Mouse (Mus musculus) cerebellum, adult 8-10 months (tissue): ENCODE data around the gene Acap3.

Experiments
- DNase-seq: peaks from one replicate; pipeline ENCODE4 v3.0.0; 2022

Acap3 gene

GRCm38 (mm10) chr4:155891551-155892001 is at the start of gene Acap3, which contains the start of gene Pusl1:
Gene Acap3, plus strand, starts transcription at chr4:155891822.
Gene Pusl1, minus strand, starts transcription at chr4:155891781.
- DNase-seq, result peak; percentile 97

DNA sequence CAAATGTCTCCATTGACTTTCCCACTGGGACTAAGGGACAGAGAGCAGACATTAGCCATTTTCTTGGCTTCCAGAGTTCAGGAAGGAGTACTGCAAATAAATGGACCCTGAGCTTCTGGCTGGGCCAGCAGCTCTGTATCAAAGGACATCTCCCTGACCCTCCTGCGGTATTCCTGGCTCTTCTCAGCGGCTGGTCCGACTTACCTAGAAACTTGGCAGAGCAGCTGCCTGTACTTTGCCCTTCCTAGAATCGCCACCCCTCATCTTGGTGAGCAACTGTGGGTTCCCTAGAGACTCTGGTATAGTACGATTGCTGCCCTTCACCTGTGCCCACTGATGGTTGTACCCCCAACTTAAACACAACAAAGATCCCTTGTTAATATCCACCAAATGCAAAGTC is 48.4 kb upstream of the Acap3 start:
- DNase-seq, result no peak

DNA sequence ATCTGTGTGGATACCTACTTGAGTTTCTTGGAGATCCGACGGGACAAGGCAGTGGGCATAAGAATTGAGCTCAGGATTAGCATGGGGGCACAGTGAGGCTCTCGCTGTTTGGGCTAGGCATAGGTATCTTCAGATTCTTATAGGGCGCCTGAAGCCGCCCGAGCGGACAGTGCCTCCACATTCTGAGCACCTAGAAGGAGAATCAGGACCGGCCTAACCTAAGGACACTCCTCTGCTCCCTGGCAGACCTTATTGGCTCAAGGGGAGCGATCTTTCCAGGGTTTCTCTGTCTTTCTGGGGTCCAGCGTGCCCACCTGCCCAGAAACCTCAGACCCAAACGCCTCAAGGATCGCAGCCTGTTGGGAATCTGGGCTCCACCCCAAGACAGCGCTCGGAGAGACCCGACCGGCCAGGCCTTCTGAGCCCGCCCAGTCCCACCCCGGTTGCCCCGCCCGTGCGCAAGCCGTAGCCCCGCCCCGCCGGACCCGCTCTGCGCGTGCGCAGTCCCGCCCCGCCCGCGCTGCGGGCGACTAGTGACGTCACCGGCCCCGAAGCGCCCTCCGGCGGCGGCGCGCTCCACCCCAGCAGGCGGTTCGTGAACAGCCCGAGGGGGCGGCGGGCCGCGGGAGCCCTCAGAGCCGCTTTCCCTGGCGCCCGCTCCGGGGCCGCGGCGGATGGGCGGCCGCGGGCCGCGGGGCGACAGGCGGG is 44.6 kb upstream of the Acap3 start, which contains the start of gene Dvl1:
Dvl1 (plus strand) TSS at position 532 of the 708 bp plus-strand sequence.
- peak; percentile 96 for DNase-seq

GRCm38 (mm10) chr4:155847591-155848352 is 43.9 kb upstream of the Acap3 start:
- DNase-seq, result no peak

- DNase-seq, result no peak
Observed at GRCm38 (mm10) chr4:155848434-155849095, 43.1 kb upstream of the Acap3 start.

GRCm38 (mm10) chr4:155849391-155849790 is 42.2 kb upstream of the Acap3 start:
- DNase-seq, result no peak

DNA sequence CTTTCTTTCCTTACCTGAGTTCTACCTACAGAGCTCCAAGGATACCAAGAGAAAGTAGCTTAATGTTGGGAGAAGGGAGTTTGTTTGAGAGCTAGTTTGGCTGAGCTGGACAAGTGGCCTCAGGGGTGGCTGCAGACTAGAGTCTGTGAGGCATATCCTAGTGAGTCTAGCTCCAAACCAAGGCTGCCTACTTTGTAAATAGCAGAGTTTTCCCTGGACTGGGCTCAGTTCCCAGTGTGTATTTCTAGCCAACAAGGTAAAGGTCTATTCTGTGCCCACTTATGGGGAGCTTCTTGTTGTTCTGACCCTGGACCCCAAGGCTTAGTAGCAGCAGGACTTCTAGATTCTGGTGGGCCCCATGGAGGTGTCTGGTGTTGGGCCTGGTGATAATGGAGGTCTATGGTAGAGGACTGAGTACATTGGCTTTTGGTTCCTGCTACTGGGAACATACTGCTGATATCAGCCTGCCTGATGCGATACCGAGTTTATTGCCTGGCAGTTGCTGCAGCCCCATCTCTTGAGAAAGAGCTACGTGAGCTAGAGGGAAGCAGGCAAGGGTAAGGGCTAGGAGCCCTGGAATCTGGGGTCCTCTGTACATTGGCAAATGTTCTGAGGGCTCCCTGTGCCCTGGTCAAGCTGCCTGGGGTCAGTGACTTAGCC is 41.7 kb upstream of the Acap3 start:
- no peak for DNase-seq

DNA sequence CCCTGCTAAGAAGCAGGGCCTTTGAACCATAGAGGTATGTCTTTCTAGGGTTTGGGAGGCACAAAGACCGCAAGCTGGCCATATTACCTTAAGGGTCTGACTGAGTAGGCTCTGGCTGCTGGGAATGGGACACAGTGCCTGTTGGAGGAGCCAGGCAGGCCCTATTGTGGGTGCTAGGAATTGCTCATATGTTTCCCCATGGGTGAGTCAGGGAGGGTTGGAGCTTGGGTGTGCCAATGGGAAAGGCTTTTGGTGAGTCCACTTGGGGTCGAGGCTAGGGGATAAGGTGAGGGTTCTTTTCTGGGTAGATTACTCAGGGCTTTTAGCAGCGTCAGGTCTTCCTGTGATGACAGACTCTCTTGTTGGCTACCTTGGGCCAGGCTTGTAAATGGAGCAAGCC is 40.3 kb upstream of the Acap3 start:
- DNase-seq, result no peak

DNA sequence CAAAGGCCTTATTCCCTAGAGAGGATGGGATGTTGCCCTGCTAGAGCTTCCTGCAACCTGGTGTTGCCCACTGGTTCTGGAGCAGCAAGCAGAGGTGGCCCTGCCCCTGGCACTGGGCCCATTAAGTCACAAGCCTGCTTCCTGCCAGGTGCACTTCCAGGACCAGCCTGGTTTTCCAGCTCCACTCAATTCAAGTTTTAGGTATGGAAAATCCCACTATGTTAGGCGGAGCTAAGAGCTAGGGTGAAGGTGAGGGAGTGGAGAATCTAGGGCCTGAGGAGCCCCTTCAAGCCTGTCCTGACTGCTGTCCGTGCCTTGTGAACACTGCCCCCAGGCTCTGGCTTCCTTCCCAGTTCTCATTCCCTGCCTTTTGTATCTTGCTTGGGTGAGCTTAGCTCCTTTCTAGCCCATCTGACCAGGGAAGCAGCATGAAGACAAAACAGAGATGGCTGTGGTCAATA is 39.6 kb upstream of the Acap3 start:
- peak; percentile 52 for DNase-seq

GRCm38 (mm10) chr4:155853421-155853820 is 38.2 kb upstream of the Acap3 start:
- no peak for DNase-seq

- DNase-seq, result no peak
Observed at GRCm38 (mm10) chr4:155854991-155855390, 36.6 kb upstream of the Acap3 start.

- no peak for DNase-seq
Observed at GRCm38 (mm10) chr4:155856071-155856470, 35.6 kb upstream of the Acap3 start.

DNA sequence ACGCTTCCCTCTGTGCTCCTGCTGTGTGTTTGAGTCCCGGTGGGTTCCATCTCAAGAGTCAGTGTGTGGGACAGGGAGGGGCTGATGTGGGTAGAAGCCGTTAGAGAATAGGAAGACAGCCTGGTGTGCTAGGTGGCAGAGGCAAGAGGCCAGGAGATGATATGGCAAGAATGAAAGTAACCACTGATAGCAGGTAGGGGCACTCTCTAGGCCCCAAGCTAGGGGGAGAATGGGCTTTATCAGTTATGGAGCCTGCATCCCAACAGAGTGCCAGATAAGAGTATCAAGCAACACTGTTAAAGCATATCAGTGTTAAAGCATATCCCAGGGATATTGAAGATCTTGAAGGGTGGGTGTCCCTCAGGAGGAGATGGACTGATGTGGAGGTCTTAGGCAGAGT is 34.7 kb upstream of the Acap3 start:
- DNase-seq, result no peak

DNA sequence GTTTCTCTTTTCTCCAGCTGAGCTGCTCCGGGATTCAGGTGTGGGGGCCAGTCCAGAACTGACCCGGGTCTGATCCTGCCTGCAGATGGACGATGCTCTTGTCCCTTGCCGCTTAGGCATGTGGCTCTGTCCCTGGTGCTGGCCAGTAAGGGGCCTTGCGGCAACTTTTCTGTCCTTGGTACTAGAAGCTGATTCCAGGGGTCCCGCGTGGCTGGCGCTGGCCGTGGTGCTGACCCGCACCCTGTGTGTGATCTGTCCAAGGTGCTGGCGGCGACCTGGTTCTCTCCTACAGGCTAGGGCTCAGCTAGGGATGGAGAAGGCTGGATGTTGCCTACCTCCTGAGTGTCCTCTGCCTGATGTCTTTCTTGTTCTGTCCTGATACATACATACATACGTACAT is 32.3 kb upstream of the Acap3 start:
- no peak for DNase-seq

DNA sequence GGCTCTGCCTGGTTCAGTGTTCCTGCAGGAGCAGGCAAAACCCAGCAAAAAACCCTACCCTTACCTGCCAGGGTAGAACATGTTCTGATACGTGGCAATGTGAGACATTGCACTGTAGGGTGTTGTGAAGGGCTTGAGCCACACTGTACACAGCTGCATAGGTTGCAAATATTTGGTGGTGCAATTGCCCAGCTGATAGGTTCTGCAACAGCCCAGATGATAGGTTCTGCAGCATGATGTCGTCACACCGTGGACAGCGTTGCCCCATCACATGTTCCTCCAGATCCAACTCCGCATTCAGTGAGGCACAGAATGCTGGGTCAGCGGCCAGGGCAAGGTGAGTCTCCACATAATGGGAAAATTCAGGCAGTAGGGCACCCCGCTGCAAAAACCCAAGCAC is 29.8 kb upstream of the Acap3 start:
- no peak for DNase-seq

DNA sequence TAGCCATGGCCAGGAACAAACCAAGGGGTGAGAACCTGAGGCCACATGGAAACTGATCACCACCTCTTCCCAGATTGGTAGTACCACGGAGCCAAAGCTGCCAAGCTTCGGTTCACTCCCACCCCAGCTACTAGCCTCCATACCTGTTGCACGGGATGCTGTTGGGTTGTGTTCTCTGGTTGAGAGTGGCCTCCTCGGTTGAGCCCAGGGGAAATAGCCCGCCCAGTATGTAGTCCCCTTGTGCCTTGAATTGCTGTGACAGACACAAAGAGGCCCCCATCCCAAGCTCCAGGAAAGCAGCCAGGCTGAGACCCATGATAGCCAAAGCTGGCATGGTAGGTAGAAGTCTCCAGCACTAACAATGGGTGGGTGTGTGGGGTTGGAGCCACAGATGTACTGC is 28.6 kb upstream of the Acap3 start, which contains the start of gene Tas1r3:
Tas1r3 (minus strand) TSS at position 362 of the 400 bp plus-strand sequence.
- DNase-seq, result no peak

- no peak for DNase-seq
Observed at GRCm38 (mm10) chr4:155868614-155869298, 22.9 kb upstream of the Acap3 start.

DNA sequence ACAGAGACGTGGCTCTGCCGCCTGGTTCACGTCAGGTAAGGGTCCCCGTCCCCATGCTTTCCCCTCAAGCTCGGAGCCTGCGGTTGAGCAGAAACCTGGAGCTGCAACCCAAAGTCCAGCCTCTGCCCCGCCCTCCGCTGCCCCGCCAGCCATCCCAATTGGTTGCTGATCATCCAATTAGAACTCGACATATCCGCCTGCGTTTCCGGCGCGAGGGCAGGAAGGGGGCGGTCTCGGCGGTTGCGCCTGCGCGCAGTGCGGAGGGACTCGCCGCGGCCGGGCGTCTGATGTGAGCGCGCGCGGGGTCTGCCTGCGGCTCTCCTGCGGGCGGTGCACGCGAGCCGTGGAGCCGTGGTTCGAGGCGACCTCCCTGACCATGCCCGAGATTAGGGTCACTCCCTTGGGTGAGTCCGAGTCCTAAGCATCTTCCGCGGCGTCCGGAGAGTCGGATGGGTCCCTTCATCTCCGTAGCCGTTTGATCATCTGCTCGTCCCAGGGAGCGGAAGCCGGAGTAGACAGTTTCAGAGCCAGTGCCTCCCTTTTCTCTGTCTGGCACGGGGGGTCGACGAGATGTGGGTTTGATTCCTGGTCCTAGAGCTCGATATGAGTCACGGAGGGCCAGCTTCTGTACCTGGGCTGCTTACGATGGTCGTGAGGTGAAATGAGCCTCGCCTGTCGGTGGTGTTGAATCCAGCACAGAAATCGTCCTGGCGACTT is 22.1 kb upstream of the Acap3 start, which contains the start of the genes Cptp and Ints11:
Cptp (minus strand) TSS at position 124 of the 717 bp plus-strand sequence.
Ints11 (plus strand) TSS at position 230 of the 717 bp plus-strand sequence.
- peak; percentile 95 for DNase-seq

- no peak for DNase-seq
Observed at GRCm38 (mm10) chr4:155871404-155871803, 20.2 kb upstream of the Acap3 start.

GRCm38 (mm10) chr4:155883587-155883986 is 8.0 kb upstream of the Acap3 start:
- no peak for DNase-seq

DNA sequence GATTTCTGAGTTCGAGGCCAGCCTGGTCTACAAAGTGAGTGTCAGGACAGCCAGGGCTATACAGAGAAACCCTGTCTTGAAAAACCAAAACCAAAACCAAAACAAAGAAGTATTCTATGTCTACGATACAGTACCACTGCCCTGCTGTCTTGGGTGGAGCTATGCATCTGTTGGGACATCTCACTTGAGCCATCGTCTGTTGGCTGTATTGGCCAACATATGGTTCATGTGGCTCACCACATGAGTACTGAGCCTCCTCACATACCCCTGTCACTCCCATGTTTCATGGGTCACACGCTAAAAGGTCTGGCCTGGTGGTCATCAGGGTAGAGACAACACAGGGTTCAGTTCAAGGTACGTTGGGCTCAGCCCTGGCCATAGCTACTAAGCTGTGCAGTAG is 5.3 kb upstream of the Acap3 start:
- no peak for DNase-seq
